Mouse (Mus musculus): ENCODE measurements around the gene Olfr1153.

DNA sequence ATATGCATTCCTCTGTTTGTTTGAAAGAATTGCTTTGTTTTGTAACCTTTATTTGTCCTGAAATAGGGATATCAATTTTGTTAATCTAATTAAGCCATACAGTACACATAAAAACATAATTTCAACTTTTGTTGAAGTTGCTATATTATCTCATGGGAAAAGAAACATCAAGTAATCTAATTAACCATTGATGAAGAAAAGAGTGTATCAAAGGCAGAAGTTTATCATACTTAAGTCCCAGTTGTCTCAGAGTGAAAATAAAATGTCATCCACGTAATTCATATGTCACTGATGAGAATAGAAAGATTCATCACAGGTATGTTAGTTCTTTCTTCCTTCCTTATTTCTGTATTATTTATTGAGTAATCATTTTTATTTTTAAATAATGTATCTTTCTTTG, at the start of gene Olfr1153:
- TF ChIP-seq TAL1 (IDR thresholded peaks at IDR 0.05; ENCODE audit: low read length) (no peak), GATA1 (IDR thresholded peaks at IDR 0.05; ENCODE audit: low read length) (no peak)
